Mouse (Mus musculus) hindbrain, embryonic 11.5 days (tissue): ENCODE data around the gene Sox2. TPM values are rescaled to one million over a fixed set of nuclear protein-coding genes. Genes with fewer than 3 reads are reported as not detected.

Experiments used
- ATAC-seq: fragments of 200-750 bp; cut with Nextera tagmentation; 2 replicates; pipeline ENCODE4 v1.8.0; 2017; ENCODE audit warnings: mild to moderate bottlenecking, moderate TSS enrichment, moderate library complexity; ENCODE audit not compliant: low FRiP score
- DNase-seq: peaks from one replicate; pipeline ENCODE4 v3.0.0-alpha.2; 2015; ENCODE audit warnings: low spot score
- H3K27ac ChIP-seq: fragments of 300-500 bp; sonication (generic); 2 replicates; pipeline ENCODE4 v1.5.1; 2014; ENCODE audit warnings: mild to moderate bottlenecking, low read depth, low read length
- H3K27me3 ChIP-seq: fragments of 300-500 bp; sonication (generic); 2 replicates; pipeline ENCODE4 v1.6.1; 2014; ENCODE audit warnings: mild to moderate bottlenecking, low read length, moderate library complexity, mixed read lengths; ENCODE audit not compliant: control insufficient read depth, insufficient read depth
- H3K36me3 ChIP-seq: fragments of 300-500 bp; sonication (generic); 2 replicates; pipeline ENCODE4 v1.6.1; 2014; ENCODE audit warnings: mild to moderate bottlenecking, low read length, moderate library complexity, mixed read lengths; ENCODE audit not compliant: control insufficient read depth, insufficient read depth
- H3K4me1 ChIP-seq: fragments of 300-500 bp; sonication (generic); replicated peaks from 2 replicates; pipeline ENCODE4 v1.6.1; 2014; ENCODE audit warnings: low read length, mixed read lengths; ENCODE audit not compliant: control insufficient read depth, insufficient read depth
- H3K4me2 ChIP-seq: fragments of 300-500 bp; sonication (generic); replicated peaks from 2 replicates; pipeline ENCODE4 v1.6.1; 2014; ENCODE audit warnings: mild to moderate bottlenecking, low read depth, low read length
- H3K4me3 ChIP-seq: fragments of 300-500 bp; sonication (generic); 2 replicates; pipeline ENCODE4 v1.5.1; 2014; ENCODE audit warnings: low read depth, low read length
- H3K9ac ChIP-seq: fragments of 300-500 bp; sonication (generic); 2 replicates; pipeline ENCODE4 v1.6.1; 2014; ENCODE audit warnings: low read depth, low read length
- H3K9me3 ChIP-seq: fragments of 300-500 bp; sonication (generic); 2 replicates; pipeline ENCODE4 v1.6.1; 2016; ENCODE audit warnings: low read length; ENCODE audit not compliant: control insufficient read depth
- WGBS: fragments of 180-500 bp; shearing (Covaris S2); extraction: QIAGEN DNeasy Blood & Tissue Kit; methylation state at CpG from one replicate; pipeline ENCODE4 v1.1.7; 2014; 5-methylcytosine and 5-hydroxymethylcytosine counted together
- polyA plus RNA-seq: library from polyadenylated mRNA; unstranded; fragments of >200 nt; fragmentation: Nextera tagmentation; extraction: Ambion mirVana; gene quantifications from 2 replicates; pipeline ENCODE4 v1.2.1, GENCODE M21; 2014

Gene Sox2
- 25.1 and 36.7 TPM in 2 replicates for polyA plus RNA-seq

GRCm38 (mm10) chr3:34649726-34650620, at the start of gene Sox2:
Gene Sox2 (plus strand): TSS chr3:34650405.
- DNase-seq, result peak; percentile 92
- peak within 1 kb of the TSS; percentile 66 for H3K4me2 ChIP-seq
- peak within 1 kb of the TSS; percentile 87 for H3K4me3 ChIP-seq
- H3K4me1 ChIP-seq, result no peaks in the 10 kb centered on the region
- H3K9me3 ChIP-seq, result no peaks in the 10 kb centered on the region
- peaks cover 15% of the 10 kb centered on the region for H3K27me3 ChIP-seq
- peak within 1 kb of the TSS; percentile 96 for H3K9ac ChIP-seq
- peak; percentile 88 for ATAC-seq
- WGBS, result under 1% methylated on average over 71 of the region's 86 CpGs
- H3K36me3 ChIP-seq, result no peaks in the 10 kb centered on the region
- peak within 1 kb of the TSS; percentile 98 for H3K27ac ChIP-seq

- WGBS, result 85% methylated on average over 2 of the region's 2 CpGs
- no peak for ATAC-seq
- DNase-seq, result no peak
Measured at GRCm38 (mm10) chr3:34601116-34601515, 49.1 kb upstream of the Sox2 start.

DNA sequence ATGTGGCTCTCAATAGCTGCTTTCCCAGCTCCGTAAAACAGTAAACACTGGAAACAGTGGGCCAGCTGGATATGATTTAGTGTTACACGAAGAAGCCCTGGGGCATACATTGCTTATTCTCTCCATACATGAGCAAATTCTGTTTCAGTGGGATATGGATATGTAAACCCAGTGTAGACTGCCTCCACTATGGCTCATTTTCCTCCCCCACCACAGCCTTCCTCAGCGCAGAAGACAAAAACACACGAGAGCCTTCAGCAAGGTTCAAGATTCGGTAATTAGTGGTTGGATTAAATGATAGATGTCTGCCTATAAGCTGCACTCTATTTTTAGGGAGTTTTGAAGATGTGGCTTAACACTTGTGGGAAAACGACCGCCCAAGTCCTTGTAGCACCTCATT, 36.1 kb upstream of the Sox2 start:
- H3K4me3 ChIP-seq, result no peak overlapping the region
- H3K27me3 ChIP-seq, result no peaks in the 10 kb centered on the region
- no peaks in the 10 kb centered on the region for H3K36me3 ChIP-seq
- ATAC-seq (no peak), DNase-seq (no peak)
- no peak overlapping the region for H3K9ac ChIP-seq
- H3K9me3 ChIP-seq, result no peaks in the 10 kb centered on the region
- no peaks in the 10 kb centered on the region for H3K4me1 ChIP-seq
- WGBS, result 84% methylated on average over 7 of the region's 7 CpGs
- no peak overlapping the region for H3K27ac ChIP-seq
- H3K4me2 ChIP-seq, result no peak overlapping the region

More at GRCm38 (mm10) chr3:34601116-34601515, 49.1 kb upstream of the Sox2 start:
- Histone ChIP-seq H3K9ac (no peak overlapping the region), H3K4me3 (no peak overlapping the region), H3K27me3 (no peaks in the 10 kb centered on the region), H3K4me2 (no peak overlapping the region), H3K4me1 (no peaks in the 10 kb centered on the region), H3K9me3 (no peaks in the 10 kb centered on the region), H3K27ac (no peak overlapping the region), H3K36me3 (no peaks in the 10 kb centered on the region)

- no peak overlapping the region for H3K4me2 ChIP-seq
- H3K9me3 ChIP-seq, result no peaks in the 10 kb centered on the region
- no peaks in the 10 kb centered on the region for H3K4me1 ChIP-seq
- H3K27ac ChIP-seq, result no peak overlapping the region
- no peak overlapping the region for H3K9ac ChIP-seq
- no peak overlapping the region for H3K4me3 ChIP-seq
- no peak for ATAC-seq
- H3K36me3 ChIP-seq, result no peaks in the 10 kb centered on the region
- WGBS, result 69% methylated on average over 15 of the region's 15 CpGs
- DNase-seq, result no peak
- no peaks in the 10 kb centered on the region for H3K27me3 ChIP-seq
Measured at GRCm38 (mm10) chr3:34615526-34615925, 34.7 kb upstream of the Sox2 start.

DNA sequence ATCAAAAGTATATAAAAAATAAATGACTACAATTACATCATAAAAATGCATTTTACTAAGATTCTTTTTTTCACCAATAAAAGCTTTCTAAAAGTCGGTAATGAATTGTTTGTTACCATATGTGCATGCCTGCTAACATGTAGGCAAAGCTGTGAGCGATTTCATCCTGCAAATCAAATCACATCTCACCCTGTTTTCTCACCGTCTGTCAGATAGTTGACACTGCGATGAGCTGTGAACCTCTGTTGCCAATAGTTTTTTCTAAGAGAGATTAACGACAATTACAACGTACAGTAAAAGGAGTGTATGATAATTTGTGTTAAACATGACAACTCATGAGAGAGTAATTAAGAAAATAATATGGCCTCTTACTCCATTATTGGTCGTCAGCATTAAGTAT, 31.3 kb upstream of the Sox2 start:
- H3K36me3 ChIP-seq, result no peaks in the 10 kb centered on the region
- no peaks in the 10 kb centered on the region for H3K27me3 ChIP-seq
- no peak overlapping the region for H3K4me2 ChIP-seq
- H3K4me1 ChIP-seq, result no peaks in the 10 kb centered on the region
- no peak for DNase-seq
- no peak overlapping the region for H3K9ac ChIP-seq
- 86% methylated on average over 7 of the region's 7 CpGs for WGBS
- H3K4me3 ChIP-seq, result no peak overlapping the region
- H3K9me3 ChIP-seq, result no peaks in the 10 kb centered on the region
- no peak for ATAC-seq
- H3K27ac ChIP-seq, result no peak overlapping the region

DNA sequence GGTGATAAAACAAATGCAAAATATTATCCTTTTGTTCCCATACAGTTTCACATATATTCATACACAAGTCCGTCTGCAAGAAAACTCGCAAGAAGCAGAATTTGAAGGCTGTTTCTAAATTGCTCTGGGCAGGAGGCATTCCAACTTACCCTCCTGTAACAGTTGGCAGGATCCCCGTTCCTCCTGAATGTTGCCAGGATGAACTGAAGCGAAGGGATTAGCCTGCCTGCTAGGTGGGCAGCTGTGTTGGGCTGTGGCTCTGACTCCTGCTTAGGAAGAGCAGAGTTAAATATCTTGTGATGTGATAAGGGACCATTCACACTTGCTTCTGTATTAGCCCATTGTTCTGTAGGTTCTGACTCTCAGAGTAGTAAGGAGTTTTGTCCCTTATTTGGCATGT, 30.1 kb upstream of the Sox2 start:
- no peak for ATAC-seq
- Histone ChIP-seq H3K27ac (no peak overlapping the region), H3K27me3 (no peaks in the 10 kb centered on the region), H3K4me3 (no peak overlapping the region), H3K36me3 (no peaks in the 10 kb centered on the region), H3K9me3 (no peaks in the 10 kb centered on the region), H3K4me2 (no peak overlapping the region), H3K4me1 (no peaks in the 10 kb centered on the region), H3K9ac (no peak overlapping the region)
- 83% methylated on average over 4 of the region's 4 CpGs for WGBS
- DNase-seq, result no peak

DNA sequence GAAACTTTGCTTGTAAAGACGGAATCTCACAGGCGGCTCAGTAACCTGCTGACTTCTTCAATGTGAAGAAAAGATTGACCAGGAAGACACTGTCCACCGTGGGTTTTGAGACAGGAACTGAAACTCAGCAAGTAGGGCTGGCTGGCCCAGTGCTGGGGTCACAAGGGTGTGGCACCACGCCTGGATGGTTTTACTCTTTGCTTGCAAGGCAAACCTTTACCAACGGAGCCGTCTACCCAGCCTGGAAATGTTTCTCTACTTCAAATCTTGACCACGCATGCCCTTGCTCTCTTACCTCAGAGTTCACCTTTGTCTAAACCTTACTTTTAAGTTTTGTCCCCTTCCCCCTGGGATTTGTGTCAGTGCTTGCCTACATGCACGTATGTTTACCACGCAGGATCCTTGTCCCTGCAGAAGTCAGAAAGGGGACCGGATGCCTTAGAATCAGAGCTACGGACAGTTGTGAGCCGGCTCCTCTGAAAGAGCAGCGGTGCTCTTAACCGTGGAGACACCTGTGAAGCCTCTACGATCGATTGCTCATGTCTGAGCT, 25.4 kb upstream of the Sox2 start:
- 90% methylated on average over 16 of the region's 16 CpGs for WGBS

GRCm38 (mm10) chr3:34626521-34626920, 23.7 kb upstream of the Sox2 start:
- no peak overlapping the region for H3K9ac ChIP-seq
- H3K27ac ChIP-seq, result no peak overlapping the region
- no peaks in the 10 kb centered on the region for H3K9me3 ChIP-seq
- no peak for ATAC-seq
- no peak overlapping the region for H3K4me3 ChIP-seq
- H3K4me2 ChIP-seq, result no peak overlapping the region
- DNase-seq, result no peak
- no peaks in the 10 kb centered on the region for H3K4me1 ChIP-seq
- 81% methylated on average over 8 of the region's 8 CpGs for WGBS
- H3K36me3 ChIP-seq, result no peaks in the 10 kb centered on the region
- no peaks in the 10 kb centered on the region for H3K27me3 ChIP-seq

More for the DNA sequence above, 25.4 kb upstream of the Sox2 start:
- Histone ChIP-seq H3K4me1 (no peaks in the 10 kb centered on the region), H3K9ac (no peak overlapping the region), H3K4me3 (no peak overlapping the region), H3K36me3 (no peaks in the 10 kb centered on the region), H3K9me3 (no peaks in the 10 kb centered on the region), H3K27ac (no peak overlapping the region), H3K27me3 (no peaks in the 10 kb centered on the region), H3K4me2 (no peak overlapping the region)
- ATAC-seq (no peak), DNase-seq (no peak)

GRCm38 (mm10) chr3:34630031-34630430, 20.2 kb upstream of the Sox2 start:
- WGBS, result 63% methylated on average over 8 of the region's 8 CpGs
- Histone ChIP-seq H3K9ac (no peak overlapping the region), H3K4me3 (no peak overlapping the region), H3K9me3 (no peaks in the 10 kb centered on the region), H3K36me3 (no peaks in the 10 kb centered on the region), H3K4me2 (no peak overlapping the region), H3K27ac (no peak overlapping the region), H3K4me1 (no peaks in the 10 kb centered on the region), H3K27me3 (no peaks in the 10 kb centered on the region)
- ATAC-seq (no peak), DNase-seq (no peak)
